Mouse (Mus musculus): ENCODE measurements around the gene Samd13. TPM values are rescaled to one million over a fixed set of nuclear protein-coding genes. Genes with fewer than 3 reads are reported as not detected.

Gene Samd13
- total RNA-seq, 2 experiments from 2014 or later, result 0.36 TPM; not detected in 1

- ATAC-seq (replicated peaks; ENCODE audit: poor library complexity, severe bottlenecking), result no peak
These were observed 9.2 kb downstream of the Samd13 start for GRCm38 (mm10) chr3:146676193-146676592.

- ATAC-seq (replicated peaks; ENCODE audit: poor library complexity, severe bottlenecking), result no peak
These were observed 10.3 kb downstream of the Samd13 start for GRCm38 (mm10) chr3:146675101-146675500.

- no peak for ATAC-seq (replicated peaks; ENCODE audit: poor library complexity, severe bottlenecking)
These were observed 14.3 kb downstream of the Samd13 start for GRCm38 (mm10) chr3:146671121-146671520.

- ATAC-seq (replicated peaks; ENCODE audit: poor library complexity, severe bottlenecking), result no peak
These were observed 23.5 kb downstream of the Samd13 start for GRCm38 (mm10) chr3:146661907-146662306.

GRCm38 (mm10) chr3:146661001-146661400 is 24.4 kb downstream of the Samd13 start:
- ATAC-seq (replicated peaks; ENCODE audit: poor library complexity, severe bottlenecking), result no peak

GRCm38 (mm10) chr3:146659321-146659720 is 26.1 kb downstream of the Samd13 start:
- no peak for ATAC-seq (replicated peaks; ENCODE audit: poor library complexity, severe bottlenecking)

- ATAC-seq (replicated peaks; ENCODE audit: poor library complexity, severe bottlenecking), result peak; percentile 58
These were observed 27.2 kb downstream of the Samd13 start for GRCm38 (mm10) chr3:146658061-146658639.

- ATAC-seq (replicated peaks; ENCODE audit: poor library complexity, severe bottlenecking), result peak; percentile 78
These were observed 28.0 kb downstream of the Samd13 start for GRCm38 (mm10) chr3:146657433-146657832.

- ATAC-seq (replicated peaks; ENCODE audit: poor library complexity, severe bottlenecking), result peak; percentile 36
These were observed 30.2 kb downstream of the Samd13 start for GRCm38 (mm10) chr3:146655111-146655577.

- peak; percentile 20; the same call in 1 of the 2 replicates for ATAC-seq (replicated peaks; ENCODE audit: poor library complexity, severe bottlenecking)
These were observed 31.7 kb downstream of the Samd13 start for GRCm38 (mm10) chr3:146653692-146654091.

- ATAC-seq (replicated peaks; ENCODE audit: poor library complexity, severe bottlenecking), result no peak
These were observed 33.0 kb downstream of the Samd13 start for GRCm38 (mm10) chr3:146652431-146652830.

- no peak for ATAC-seq (replicated peaks; ENCODE audit: poor library complexity, severe bottlenecking)
These were observed 34.2 kb downstream of the Samd13 start, which contains the start of gene 4930503B20Rik for GRCm38 (mm10) chr3:146651217-146651616. TSS of gene 4930503B20Rik (minus strand) at chr3:146651317.

- ATAC-seq (replicated peaks; ENCODE audit: poor library complexity, severe bottlenecking), result no peak
These were observed 34.7 kb downstream of the Samd13 start for GRCm38 (mm10) chr3:146650716-146651115.

- no peak for ATAC-seq (replicated peaks; ENCODE audit: poor library complexity, severe bottlenecking)
These were observed 36.0 kb downstream of the Samd13 start for GRCm38 (mm10) chr3:146649311-146649894.

GRCm38 (mm10) chr3:146641818-146642427 is 43.5 kb downstream of the Samd13 start:
- no peak for ATAC-seq (replicated peaks; ENCODE audit: poor library complexity, severe bottlenecking)

GRCm38 (mm10) chr3:146632506-146632905 is 52.9 kb downstream of the Samd13 start:
- ATAC-seq (replicated peaks; ENCODE audit: poor library complexity, severe bottlenecking), result no peak

- ATAC-seq (replicated peaks; ENCODE audit: poor library complexity, severe bottlenecking), result peak; percentile 45
These were observed 57.0 kb downstream of the Samd13 start for GRCm38 (mm10) chr3:146628227-146628982.

GRCm38 (mm10) chr3:146625766-146626165 is 59.6 kb downstream of the Samd13 start:
- ATAC-seq (replicated peaks; ENCODE audit: poor library complexity, severe bottlenecking), result no peak

GRCm38 (mm10) chr3:146621966-146622365 is 63.4 kb downstream of the Samd13 start:
- ATAC-seq (replicated peaks; ENCODE audit: poor library complexity, severe bottlenecking), result no peak

GRCm38 (mm10) chr3:146620555-146621249 is 64.7 kb downstream of the Samd13 start:
- ATAC-seq (replicated peaks; ENCODE audit: poor library complexity, severe bottlenecking), result peak; percentile 34
